Mouse (Mus musculus) common myeloid progenitor, adult 5-6 weeks (primary cell): Measurements from ENCODE around the gene Coq10a. TPM values are rescaled to one million over a fixed set of nuclear protein-coding genes. Genes with fewer than 3 reads are reported as not detected.

ENCODE experiments used
- ATAC-seq: replicated peaks from 2 replicates; pipeline ENCODE4 v1.8.0; 2016; ENCODE audit warnings: low read depth, mild to moderate bottlenecking, moderate TSS enrichment, inconsistent platforms; ENCODE audit not compliant: poor library complexity, severe bottlenecking
- total RNA-seq: library from RNA; stranded (forward); fragments of 200-1000, 187-1606 nt; gene quantifications from 2 replicates; pipeline ENCODE4 v1.2.3, GENCODE M21; 2017

Coq10a gene
- total RNA-seq, 1 experiment from 2014 or later, result 6.4 TPM

- ATAC-seq, result no peak
Measured at GRCm38 (mm10) chr10:128388941-128389340, 20.1 kb upstream of the Coq10a start.

- no peak for ATAC-seq
Measured at GRCm38 (mm10) chr10:128385902-128386301, 17.1 kb upstream of the Coq10a start.

GRCm38 (mm10) chr10:128382482-128382881 lies 13.7 kb upstream of the Coq10a start:
- ATAC-seq, result no peak

GRCm38 (mm10) chr10:128380565-128380964 lies 11.8 kb upstream of the Coq10a start:
- 0 out of 2 replicates have a peak, but pooled peaks have one; percentile 36 for ATAC-seq

- ATAC-seq, result no peak
Measured at GRCm38 (mm10) chr10:128379260-128379659, 10.5 kb upstream of the Coq10a start.

GRCm38 (mm10) chr10:128378462-128378861 lies 9.7 kb upstream of the Coq10a start:
- no peak for ATAC-seq

GRCm38 (mm10) chr10:128377940-128378448 lies 9.2 kb upstream of the Coq10a start:
- ATAC-seq, result no peak

GRCm38 (mm10) chr10:128377222-128377939 lies 8.6 kb upstream of the Coq10a start:
- ATAC-seq, result no peak

GRCm38 (mm10) chr10:128376455-128377211 lies 7.8 kb upstream of the Coq10a start, which contains the start of gene Ankrd52:
Ankrd52 (plus strand) TSS chr10:128377115.
- ATAC-seq, result peak; percentile 50

GRCm38 (mm10) chr10:128376099-128376454 lies 7.3 kb upstream of the Coq10a start:
- no peak for ATAC-seq

- no peak for ATAC-seq
Measured at GRCm38 (mm10) chr10:128374393-128374792, 5.6 kb upstream of the Coq10a start.

GRCm38 (mm10) chr10:128372989-128373748 lies 4.4 kb upstream of the Coq10a start:
- ATAC-seq, result peak; percentile 37

GRCm38 (mm10) chr10:128372142-128372541 lies 3.3 kb upstream of the Coq10a start:
- no peak for ATAC-seq

GRCm38 (mm10) chr10:128370601-128371000 lies 1.8 kb upstream of the Coq10a start:
- ATAC-seq, result no peak

GRCm38 (mm10) chr10:128370021-128370420 lies 1.2 kb upstream of the Coq10a start:
- ATAC-seq, result no peak

- ATAC-seq, result no peak
Measured at GRCm38 (mm10) chr10:128369599-128369998, 802 bp upstream of the Coq10a start.

- no peak for ATAC-seq
Measured at GRCm38 (mm10) chr10:128369218-128369543, 384 bp upstream of the Coq10a start.

GRCm38 (mm10) chr10:128367899-128368401 lies 847 bp downstream of the Coq10a start:
- ATAC-seq, result no peak

- peak; percentile 64; the same call in 1 of the 2 replicates for ATAC-seq
Measured at GRCm38 (mm10) chr10:128362568-128362967, 6.2 kb downstream of the Coq10a start.

- ATAC-seq, result no peak
Measured at GRCm38 (mm10) chr10:128361836-128362235, 7.0 kb downstream of the Coq10a start.
